Mouse (Mus musculus): Measurements from ENCODE around the gene Arl6ip1. TPM values are rescaled to one million over a fixed set of nuclear protein-coding genes. Genes with fewer than 3 reads are reported as not detected.

Gene Arl6ip1
- polyA plus RNA-seq, 3 experiments from 2014 or later, result 345 to 818 (median 446) TPM

DNA sequence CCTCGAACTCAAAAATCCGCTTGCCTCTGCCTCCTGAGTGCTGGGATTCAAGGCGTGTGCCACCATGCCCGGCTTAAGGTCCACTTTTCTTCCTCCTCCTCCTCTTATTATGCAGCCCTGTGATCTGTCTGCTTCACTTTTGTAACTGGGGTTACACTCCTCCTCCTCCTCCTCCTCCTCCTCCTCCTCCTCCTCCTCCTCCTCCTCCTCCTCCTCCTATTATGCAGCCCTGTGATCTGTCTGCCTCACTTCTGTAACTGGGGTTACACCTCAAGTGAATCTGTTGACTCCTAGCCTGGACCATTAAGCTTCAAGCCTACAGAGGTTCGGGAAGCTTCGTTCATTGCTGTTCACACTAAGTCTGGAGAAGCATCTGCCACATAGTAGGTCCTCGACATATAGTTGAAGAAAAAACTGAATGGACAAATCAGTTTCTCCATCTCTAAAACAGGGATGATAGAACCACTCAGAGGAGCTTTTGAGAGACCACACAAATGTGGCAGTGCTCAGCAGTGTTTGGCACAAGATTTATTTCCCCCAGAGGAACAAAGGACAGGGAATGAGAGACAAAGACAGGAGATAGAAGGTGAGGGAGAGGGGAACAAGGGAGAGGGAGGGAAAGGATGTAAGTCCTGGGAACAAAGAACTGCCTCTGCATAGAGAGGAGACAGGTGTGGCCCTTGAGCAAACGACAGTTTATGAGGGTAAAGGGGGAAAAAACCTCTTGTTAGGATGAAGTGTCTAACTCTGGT lies 12.5 kb downstream of the Arl6ip1 start:
- ATAC-seq, result no peak

DNA sequence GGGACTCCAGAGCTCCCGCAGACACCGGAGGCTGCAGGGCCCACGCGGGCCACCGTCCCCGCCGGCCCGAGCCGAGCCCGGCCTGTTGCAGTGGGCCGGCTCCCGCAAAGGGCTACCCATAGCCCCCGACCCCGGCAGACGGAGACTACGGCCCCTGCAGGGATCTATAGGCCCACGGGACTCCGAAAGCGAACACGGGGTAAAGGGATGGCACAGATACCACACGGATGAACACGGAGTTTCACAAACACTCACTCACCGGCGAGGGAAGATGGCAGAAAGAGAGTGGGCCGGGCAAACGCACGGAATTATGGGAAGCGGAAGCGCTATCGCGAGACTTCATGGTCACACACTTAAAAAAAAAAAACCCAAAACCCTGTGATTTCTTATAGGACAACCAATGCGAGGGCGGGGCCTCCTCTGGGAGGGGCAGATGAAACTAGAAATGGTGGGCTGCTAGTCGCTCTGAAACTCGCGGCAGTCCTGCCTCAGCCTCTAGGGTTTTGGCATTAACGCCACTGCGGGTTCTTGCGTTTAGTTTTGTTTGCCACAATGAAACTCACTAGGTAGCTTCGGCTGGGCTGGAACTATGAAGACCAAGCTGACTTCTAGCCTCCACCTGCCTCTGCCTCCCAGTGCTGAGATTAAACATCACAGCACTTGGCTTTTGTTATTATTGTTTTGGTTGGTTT lies 13.4 kb downstream of the Arl6ip1 start, which contains the start of gene Rps15a:
Gene Rps15a (minus strand): TSS at position 312 of the 692 bp plus-strand sequence.
- peak; percentile 78 for ATAC-seq

DNA sequence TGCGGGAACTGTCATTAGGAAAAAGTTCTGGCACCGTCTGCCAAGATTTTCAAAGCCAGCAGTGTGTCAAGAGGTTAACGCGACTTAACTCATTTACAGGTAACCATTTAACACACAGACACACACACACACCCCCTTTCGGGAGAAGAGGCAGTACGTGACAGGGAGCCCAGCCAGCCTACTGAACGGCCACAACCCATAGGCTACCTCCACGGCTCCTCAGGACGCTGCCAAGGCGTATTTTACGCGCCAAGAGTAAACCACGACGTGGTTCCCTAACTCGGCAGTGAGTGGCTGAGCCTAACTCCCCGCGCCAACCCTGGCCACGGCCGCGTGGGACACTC lies 14.0 kb downstream of the Arl6ip1 start:
- no peak for ATAC-seq

DNA sequence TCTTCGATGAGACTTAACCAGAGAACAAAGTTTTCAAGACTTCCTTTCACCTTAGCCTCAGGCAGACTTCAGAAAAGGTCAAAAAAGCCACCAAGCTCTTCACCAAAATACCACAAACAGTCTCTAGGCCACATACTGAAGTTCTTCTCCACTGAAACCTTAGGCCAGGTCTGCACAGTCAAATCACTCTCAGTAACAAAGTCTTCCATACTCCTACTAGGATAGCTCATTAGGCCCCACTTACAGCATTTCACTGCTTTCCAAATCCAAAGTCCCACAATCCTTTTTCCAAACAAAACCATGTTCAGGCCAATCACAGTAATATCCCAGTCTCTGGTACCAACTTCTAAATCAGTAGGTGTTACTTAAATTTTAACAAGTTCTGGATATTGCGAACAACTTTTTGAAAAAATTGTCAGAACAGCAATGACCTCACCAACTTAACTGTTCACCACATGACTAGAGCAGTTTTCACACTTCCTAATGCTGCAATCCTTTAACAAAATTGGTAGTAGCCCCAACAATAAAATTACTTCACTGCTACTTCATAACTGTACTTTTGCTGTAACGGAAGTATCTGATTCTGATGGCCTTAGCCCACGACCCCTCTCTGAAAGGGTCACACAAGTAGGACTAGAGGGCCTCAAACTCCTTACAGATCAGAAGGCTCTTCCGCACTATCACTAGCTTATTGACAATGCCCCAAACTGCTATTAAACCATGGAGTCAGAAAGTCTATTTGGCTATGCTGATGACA lies 15.7 kb downstream of the Arl6ip1 start:
- peak; percentile 22 for ATAC-seq

DNA sequence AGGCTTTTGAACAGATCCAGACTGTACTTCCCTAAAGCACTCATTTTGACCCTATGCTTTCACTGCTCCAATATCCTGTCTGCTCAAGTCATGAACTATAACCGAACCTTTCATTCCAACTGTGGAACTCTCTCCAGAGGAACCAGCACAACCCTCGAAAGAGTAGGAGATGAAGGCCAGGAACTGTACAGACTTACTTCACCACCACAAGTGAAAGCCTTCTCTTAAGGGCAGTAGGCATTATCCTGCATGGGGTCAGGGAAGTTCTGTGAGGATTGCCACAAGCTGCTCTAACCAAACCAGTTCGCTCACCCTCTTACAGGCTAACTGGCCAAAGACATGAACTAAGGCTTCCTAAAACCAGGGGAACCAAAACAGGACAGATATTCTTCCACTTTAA lies 18.3 kb downstream of the Arl6ip1 start:
- no peak for ATAC-seq

DNA sequence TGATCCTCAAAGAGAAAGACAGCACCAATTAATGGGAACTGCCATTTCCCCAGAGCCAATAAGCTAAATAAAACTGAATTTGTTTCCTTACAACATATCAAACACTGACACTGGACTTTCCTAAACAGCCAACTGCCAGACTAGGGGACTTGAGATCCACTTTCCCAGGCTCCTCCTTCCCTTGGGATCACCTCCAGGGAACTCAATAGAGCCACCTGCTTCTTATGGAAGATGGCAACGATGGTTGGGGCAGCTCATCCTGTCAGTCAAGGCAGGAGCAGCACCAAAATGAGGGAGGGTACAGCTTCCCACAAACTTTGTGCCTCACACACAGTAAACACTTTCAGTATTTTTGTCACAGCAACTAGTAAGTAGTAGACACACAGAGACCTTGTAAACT lies 21.8 kb downstream of the Arl6ip1 start:
- ATAC-seq, result no peak

DNA sequence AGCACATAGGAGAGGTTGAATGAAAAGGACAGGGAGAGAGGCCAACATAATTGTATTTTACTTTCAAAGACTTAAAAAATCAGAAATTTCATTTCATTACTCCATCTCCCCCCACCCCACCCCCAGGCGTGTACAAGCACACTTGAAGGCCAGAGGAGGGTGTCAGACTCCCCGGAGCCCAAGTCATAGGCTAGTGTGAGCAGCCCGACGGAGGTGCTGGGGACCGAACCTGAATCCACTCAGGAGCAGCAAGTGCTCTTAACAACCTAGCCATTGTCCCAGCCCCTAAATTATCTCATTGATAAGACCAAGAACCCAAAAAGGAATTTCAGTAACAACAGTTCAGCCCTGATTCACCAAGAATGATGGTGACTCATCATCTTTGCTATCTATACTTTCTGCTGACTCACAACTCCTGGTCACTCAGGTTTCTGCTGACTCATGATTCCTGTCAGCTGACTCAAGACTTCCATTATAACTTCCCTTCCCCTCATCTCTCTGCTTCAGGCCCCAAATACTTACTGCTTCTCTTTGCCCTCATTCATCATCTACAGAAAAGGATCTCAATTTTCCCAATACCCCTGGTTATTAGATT lies 24.9 kb downstream of the Arl6ip1 start:
- no peak for ATAC-seq

DNA sequence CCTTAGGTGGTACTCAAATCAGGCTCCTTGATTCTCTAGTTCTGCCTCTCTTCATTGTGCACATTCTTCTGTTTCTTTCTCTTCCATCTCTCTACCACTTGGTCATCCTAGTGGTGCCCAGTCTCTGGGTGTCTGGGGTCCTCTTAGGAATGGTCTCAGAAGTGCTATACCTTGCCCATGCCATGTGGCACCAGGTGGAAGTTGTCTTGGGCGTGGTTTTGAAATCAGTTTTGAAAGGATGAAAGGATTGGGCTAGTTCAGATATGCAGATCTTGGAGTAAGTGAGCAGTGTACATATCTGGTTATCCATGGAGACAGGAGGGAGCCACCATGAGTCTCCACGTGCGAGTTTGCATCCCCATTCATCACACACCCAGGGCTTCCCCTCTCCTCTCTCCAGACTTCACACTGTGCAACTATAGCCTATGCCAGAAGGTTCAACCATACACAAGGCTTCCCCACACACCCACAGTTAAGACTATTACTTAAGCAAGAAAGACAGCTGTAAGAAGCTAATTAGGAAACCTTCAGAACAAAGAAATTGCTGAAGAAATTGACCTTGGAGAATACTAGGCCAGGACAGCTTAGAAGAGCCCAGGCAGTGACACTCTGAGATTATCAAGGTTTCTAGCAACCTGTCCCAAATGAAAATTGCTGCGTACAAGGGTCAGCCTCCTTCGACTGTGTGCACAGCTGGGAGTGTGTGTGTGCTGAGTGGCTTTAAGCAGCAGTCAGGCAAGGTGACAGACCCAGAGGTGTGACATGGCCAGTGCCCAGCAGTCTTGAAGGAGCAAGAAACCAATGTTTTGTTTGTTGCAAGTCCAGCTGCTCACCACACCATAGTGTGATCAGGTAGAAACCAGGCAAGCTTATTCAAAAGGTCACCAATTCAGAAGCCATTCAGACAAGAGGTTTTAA lies 25.7 kb downstream of the Arl6ip1 start:
- ATAC-seq, result no peak

DNA sequence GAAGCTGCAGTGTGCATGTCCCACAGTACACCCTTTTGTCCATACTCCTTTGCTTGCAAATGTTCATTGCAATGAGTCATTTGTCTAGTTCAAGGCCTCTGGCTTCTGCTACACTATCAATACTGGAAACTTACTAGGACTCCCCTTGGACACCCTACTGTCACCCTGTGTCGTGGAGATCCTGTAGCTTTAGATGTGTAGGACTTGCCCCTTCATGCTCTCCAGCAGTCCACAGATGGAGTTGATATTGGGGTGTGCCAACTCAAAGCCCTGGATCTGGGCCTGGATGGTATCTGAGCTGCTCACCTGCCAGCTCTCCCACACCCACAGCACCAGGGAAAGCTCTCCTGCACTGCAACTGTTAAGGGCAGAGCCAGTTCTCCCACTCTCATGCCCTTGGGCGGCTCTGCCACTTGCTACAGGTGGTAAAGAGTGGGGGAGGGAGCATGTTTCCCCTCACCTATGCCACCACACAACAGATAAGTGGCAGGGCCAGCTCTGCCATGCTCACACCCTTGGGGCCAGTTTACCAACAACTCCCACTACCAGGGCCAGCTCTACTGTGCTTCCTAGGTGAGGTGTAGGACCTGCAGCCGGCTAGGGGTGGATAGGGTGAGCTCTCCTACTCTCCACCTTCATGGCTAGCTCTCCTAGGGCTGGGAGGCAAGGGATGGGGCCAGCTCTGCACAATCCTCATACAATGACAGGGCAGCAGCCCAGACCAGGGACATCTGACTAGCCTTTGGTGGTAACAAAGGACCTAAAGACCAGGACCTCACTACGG lies 26.6 kb downstream of the Arl6ip1 start:
- peak; percentile 10 for ATAC-seq

DNA sequence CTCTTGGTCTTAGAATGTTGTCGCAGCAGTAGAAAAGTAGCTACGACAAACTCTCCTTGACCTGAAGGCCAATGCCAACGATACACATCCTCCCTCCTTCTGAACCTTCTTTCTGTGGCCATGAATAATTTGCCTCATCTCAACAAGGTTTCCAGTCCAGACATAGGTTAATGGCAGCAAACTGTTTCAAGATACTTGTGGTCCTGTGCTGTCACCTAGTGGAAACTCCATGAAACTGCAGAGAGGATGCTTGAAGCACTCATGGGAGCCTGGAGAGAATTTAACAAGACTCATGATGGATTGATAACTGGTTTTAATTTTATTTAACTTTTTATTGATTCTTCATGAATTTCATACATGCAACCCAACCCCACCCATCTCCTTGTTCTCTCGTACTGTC lies 27.2 kb downstream of the Arl6ip1 start:
- peak; percentile 71 for ATAC-seq

DNA sequence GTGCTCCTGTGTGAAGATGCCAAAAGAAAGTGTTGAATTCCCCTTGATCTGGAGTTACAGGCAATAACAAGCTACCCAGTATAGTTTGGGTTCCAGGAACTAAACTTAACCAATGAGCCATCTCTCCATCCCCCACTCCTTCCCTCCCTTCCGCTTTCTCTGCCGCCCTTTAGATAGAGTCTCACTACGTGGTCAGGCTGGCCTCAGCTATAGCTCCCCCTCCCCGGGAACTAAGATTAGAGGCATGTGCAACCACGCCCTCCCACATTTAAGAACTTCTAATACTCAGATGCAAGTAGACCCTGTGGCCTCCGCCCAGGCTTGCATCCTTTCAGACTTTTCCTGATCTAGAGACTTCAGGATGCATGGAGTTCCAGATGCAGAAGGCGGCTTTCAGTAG lies 31.8 kb downstream of the Arl6ip1 start:
- no peak for ATAC-seq

DNA sequence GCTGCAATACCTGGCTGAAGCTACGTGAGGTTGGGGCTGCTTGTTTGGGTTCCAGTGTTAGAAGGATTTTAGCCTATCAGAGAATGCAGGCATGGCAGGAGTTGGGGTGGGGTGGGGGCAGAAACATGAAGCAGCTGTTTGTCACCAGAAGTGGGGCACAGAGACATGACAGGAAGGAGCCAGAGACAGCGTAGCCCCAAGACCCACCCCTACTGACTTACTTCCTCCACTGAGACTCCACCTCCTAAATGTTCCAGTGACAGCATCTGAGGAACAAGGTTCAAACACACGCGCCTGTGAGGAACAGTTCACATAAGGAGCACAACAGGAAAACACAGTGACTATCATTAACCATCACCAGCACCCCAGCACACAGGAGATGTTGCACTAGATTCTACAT lies 49.5 kb downstream of the Arl6ip1 start:
- peak; percentile 46 for ATAC-seq

DNA sequence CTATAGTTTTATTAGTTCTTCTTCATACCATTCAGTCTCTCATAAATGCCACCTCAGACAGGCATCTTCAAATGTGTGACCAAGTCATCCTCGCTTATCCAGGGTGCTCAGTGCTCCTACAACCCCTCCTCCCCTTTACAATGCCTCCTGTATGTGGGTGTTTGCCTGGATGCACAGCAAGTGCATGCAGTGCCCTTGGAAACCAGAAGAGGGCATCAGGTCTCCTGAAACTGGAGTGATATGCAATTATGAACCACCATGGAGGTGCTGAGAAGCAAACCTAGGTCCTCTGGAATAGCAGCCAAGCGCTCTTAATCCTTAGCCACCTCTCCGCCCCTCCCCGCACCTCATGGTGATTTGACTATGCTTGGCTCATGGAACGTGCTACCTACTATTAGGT lies 50.4 kb downstream of the Arl6ip1 start:
- no peak for ATAC-seq

Other genes starting within 250 kb of the Arl6ip1 start
- gene Rps15a, start 13.5 kb downstream of the Arl6ip1 start, polyA plus RNA-seq (2017; shearing (Covaris generic)), result 1,000 to 10,000 TPM; 1,617 to 2,517 (median 1,732) TPM
- 10 to 100 TPM; 19.5 to 33.9 (median 33.0) TPM for gene Smg1, start 114.0 kb upstream of the Arl6ip1 start, polyA plus RNA-seq (2017; shearing (Covaris generic))